Mouse (Mus musculus): Measurements from ENCODE around the gene Hydin.

GRCm38 (mm10) chr8:110482275-110482674 lies 215.5 kb downstream of the Hydin start:
- TF ChIP-seq CTCF (IDR thresholded peaks at IDR 0.05; ENCODE audit: low read depth, low read length) = no peak
- no peak for TF ChIP-seq GATA1 (IDR thresholded peaks at IDR 0.05; ENCODE audit: borderline replicate concordance, low read length)
- TF ChIP-seq TAL1 (conservative IDR thresholded peaks at IDR 0.05; ENCODE audit: low read depth, low read length) = no peak
- TF ChIP-seq POLR2AphosphoS5 (IDR thresholded peaks at IDR 0.05; ENCODE audit: insufficient replicate concordance, low read depth, low read length) = no peak
